Mouse (Mus musculus): ENCODE measurements around the gene Naa80. TPM values are rescaled to one million over a fixed set of nuclear protein-coding genes. Genes with fewer than 3 reads are reported as not detected.

Gene Naa80
- polyA plus RNA-seq, 1 experiment from 2014 or later = 14.7 TPM

DNA sequence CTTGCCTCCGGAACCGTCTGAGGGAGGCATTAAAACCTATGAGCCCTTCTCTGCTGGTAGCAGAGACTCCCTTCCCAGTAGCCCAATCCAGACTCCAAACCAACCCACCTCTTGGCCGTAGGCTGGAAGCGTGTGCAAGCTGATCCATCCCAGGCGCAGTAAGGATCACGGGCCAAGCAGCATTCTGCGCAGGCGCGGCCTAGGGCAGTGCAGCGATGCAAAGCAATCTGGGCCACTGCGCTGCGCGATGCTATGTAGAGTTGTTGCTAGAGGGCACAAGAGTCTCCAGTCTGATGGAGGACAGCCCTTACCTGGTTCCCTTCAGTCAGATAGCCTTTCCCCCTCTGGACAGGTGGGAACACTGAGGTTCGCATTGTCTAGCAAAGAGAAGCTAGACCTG, 21.2 kb downstream of the Naa80 start:
- TF ChIP-seq CTCF (IDR thresholded peaks at IDR 0.05; ENCODE audit: low read depth) = no peak
- no peaks in the 10 kb centered on the region for H3K27me3 ChIP-seq (ENCODE audit: insufficient read depth, low read length)
- no peak overlapping the region for H3K27ac ChIP-seq (ENCODE audit: low read depth)
- 56% methylated on average over 14 of the region's 14 CpGs for WGBS
- peaks cover 4% of the 10 kb centered on the region for H3K36me3 ChIP-seq (ENCODE audit: insufficient read depth)
- peaks cover 2% of the 10 kb centered on the region; the same call in 1 of the 2 replicates for H3K4me1 ChIP-seq (ENCODE audit: insufficient read depth)
- H3K9ac ChIP-seq = no peak overlapping the region
- no peaks in the 10 kb centered on the region for H3K9me3 ChIP-seq (ENCODE audit: low read depth, low read length)
- H3K4me2 ChIP-seq = no peak overlapping the region
- DNase-seq (peak; percentile 51), ATAC-seq (ENCODE audit: insufficient read depth) (no peak)
- H3K4me3 ChIP-seq (ENCODE audit: low read depth, low read length) = no peak overlapping the region

DNA sequence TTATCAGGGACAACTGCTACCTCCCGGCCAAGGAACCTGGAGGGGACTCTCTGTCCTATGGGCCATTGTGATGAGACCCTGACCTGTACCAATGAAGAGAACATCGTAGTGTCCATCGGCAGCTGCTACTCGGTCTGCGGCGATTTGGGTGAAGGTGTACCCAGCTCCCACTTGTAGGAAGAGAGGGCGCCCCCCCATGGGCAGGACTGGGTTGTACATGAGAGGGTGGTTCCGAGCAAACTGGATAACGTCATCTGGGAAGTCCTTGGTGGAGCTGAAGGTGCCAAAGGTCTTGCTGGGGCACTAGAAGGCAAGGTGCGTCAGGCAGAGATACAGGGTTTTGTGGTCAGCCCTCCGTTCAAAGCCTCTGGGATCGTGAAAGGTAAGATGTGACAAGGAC, 22.1 kb downstream of the Naa80 start:
- TF ChIP-seq CTCF (IDR thresholded peaks at IDR 0.05; ENCODE audit: low read depth) = 0 out of 2 replicates have a peak, but pooled peaks have one; percentile 4
- H3K4me1 ChIP-seq (ENCODE audit: insufficient read depth) = peaks cover 5% of the 10 kb centered on the region; the same call in 1 of the 2 replicates

DNA sequence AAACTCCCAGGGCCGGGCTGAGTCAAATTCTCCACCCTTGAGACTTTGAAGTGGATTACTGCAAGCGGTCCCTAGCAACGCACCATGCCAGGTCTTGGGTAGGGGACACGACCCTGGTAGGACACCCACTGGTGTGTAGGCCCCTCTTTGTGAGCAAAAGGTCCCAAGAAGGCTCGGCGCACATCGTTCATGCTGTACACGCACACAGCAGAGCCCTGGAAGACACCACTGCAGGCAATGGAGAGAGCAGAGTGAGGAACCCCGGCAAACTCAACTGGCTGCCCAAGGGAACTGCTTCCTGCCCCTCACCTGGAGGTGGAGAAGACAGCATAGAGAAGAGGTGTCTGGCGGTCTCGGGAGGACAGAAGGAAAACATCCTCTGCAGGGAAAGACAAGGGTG, 22.6 kb downstream of the Naa80 start:
- no peak for TF ChIP-seq CTCF (IDR thresholded peaks at IDR 0.05; ENCODE audit: low read depth)
- Histone ChIP-seq H3K36me3 (ENCODE audit: insufficient read depth) (no peaks in the 10 kb centered on the region), H3K27ac (ENCODE audit: low read depth) (no peak overlapping the region), H3K4me3 (ENCODE audit: low read depth, low read length) (no peak overlapping the region), H3K9ac (no peak overlapping the region), H3K4me2 (no peak overlapping the region), H3K4me1 (ENCODE audit: insufficient read depth) (peaks cover 5% of the 10 kb centered on the region; the same call in 1 of the 2 replicates), H3K27me3 (ENCODE audit: insufficient read depth, low read length) (no peaks in the 10 kb centered on the region), H3K9me3 (ENCODE audit: low read depth, low read length) (no peaks in the 10 kb centered on the region)
- WGBS = 78% methylated on average over 11 of the region's 11 CpGs
- ATAC-seq (ENCODE audit: insufficient read depth) = no peak
- DNase-seq = no peak

More for the DNA sequence above, 22.1 kb downstream of the Naa80 start:
- H3K9ac ChIP-seq = no peak overlapping the region
- H3K9me3 ChIP-seq (ENCODE audit: low read depth, low read length) = no peaks in the 10 kb centered on the region
- H3K4me3 ChIP-seq (ENCODE audit: low read depth, low read length) = no peak overlapping the region
- H3K27me3 ChIP-seq (ENCODE audit: insufficient read depth, low read length) = no peaks in the 10 kb centered on the region
- H3K27ac ChIP-seq (ENCODE audit: low read depth) = no peak overlapping the region
- ATAC-seq (ENCODE audit: insufficient read depth) (no peak), DNase-seq (no peak)
- H3K36me3 ChIP-seq (ENCODE audit: insufficient read depth) = no peaks in the 10 kb centered on the region
- H3K4me2 ChIP-seq = no peak overlapping the region
- 77% methylated on average over 12 of the region's 12 CpGs for WGBS

DNA sequence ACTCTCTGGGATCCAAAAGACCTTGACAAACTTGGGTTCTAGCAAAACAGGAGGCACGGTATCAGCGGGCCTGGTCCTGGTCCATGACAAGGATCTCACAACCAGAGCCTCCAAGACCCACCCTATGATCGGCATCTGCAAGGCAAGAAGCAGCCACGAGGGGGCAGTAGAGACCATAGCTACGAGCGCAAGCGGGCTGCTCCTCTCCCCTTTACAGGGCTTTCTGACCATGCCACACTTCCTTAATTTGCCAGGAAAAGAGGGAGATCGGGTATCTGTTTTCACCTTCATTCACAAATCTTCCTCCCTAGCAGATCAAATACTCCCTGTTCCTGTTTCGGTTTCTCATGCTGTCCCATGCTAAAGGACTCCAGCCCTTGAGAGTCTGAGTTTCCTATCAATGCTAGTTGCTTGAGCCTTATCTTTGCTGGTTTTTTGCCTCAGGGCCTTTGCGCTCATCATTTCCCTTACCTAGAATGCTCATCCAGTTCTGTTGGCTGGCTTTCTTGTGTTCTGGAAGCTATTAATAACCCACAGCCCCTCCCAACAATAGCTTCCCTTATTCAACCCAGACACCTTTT, 23.5 kb downstream of the Naa80 start:
- H3K27me3 ChIP-seq (ENCODE audit: insufficient read depth, low read length) = no peaks in the 10 kb centered on the region
- no peaks in the 10 kb centered on the region for H3K36me3 ChIP-seq (ENCODE audit: insufficient read depth)
- 10% methylated on average over 10 of the region's 10 CpGs for WGBS
- peak; percentile 99 for TF ChIP-seq CTCF (IDR thresholded peaks at IDR 0.05; ENCODE audit: low read depth)
- no peak overlapping the region for H3K9ac ChIP-seq
- H3K27ac ChIP-seq (ENCODE audit: low read depth) = no peak overlapping the region
- peaks cover 11% of the 10 kb centered on the region; the same call in 1 of the 2 replicates for H3K4me1 ChIP-seq (ENCODE audit: insufficient read depth)
- no peak overlapping the region for H3K4me2 ChIP-seq
- H3K4me3 ChIP-seq (ENCODE audit: low read depth, low read length) = no peak overlapping the region
- ATAC-seq (ENCODE audit: insufficient read depth) = peak; percentile 51; the same call in 1 of the 2 replicates
- H3K9me3 ChIP-seq (ENCODE audit: low read depth, low read length) = no peaks in the 10 kb centered on the region
- DNase-seq = peak; percentile 97

DNA sequence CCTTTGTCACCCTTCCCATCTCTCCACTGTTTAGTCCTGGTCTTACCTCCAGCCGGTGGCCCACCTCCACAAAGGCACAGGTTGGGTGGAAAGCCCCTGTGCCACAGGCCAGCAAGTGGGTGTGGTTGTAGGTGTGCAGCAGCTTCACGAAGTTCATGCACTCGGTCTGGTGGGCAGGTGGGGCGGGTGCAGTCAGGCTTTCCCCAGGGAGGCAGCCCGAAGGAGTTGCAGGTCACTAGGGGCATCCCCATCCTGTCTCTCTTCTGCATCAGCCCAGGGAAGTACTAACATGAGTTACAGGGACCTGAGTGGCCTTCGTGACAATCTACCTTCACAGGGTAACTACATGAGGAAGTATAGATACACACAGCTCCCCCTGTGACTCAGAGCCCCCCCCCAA, 24.6 kb downstream of the Naa80 start:
- Histone ChIP-seq H3K4me3 (ENCODE audit: low read depth, low read length) (no peak overlapping the region), H3K9me3 (ENCODE audit: low read depth, low read length) (no peaks in the 10 kb centered on the region), H3K4me2 (no peak overlapping the region), H3K27me3 (ENCODE audit: insufficient read depth, low read length) (no peaks in the 10 kb centered on the region), H3K36me3 (ENCODE audit: insufficient read depth) (no peaks in the 10 kb centered on the region), H3K4me1 (ENCODE audit: insufficient read depth) (peaks cover 15% of the 10 kb centered on the region; the same call in 1 of the 2 replicates), H3K9ac (no peak overlapping the region), H3K27ac (ENCODE audit: low read depth) (no peak overlapping the region)
- WGBS = 76% methylated on average over 6 of the region's 6 CpGs
- ATAC-seq (ENCODE audit: insufficient read depth) (no peak), DNase-seq (no peak)
- no peak for TF ChIP-seq CTCF (IDR thresholded peaks at IDR 0.05; ENCODE audit: low read depth)

DNA sequence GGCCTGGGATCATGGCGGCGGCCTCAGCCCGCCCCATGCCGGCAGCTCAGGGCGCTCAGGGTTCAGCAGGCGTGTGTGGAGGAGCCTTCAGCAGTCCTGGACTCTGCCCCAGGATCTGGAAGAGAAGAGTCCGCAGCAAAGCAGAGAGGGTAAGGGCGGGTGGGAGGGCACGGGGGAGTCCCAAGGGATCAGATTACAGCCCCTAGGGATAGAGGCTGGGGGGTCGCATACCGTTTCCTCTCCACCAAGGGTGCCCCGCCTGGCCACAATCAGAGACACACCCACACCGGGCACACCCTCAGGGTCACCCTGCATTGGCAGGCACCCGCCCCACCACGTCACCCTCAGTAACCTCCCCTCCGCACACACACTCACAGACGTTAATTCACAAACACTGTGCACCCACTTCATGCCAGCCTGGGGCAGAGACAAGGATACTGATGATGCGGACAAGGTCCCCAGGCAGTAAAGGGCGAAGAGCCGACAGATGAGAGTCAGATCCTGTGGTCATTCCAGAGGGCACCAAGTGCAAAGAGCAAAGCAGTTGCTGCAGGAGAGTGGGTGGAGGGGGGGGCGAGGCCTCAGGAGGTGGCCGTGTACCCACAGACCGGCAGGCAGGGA, 26.5 kb downstream of the Naa80 start:
- TF ChIP-seq CTCF (IDR thresholded peaks at IDR 0.05; ENCODE audit: low read depth) = no peak
- no peaks in the 10 kb centered on the region for H3K27me3 ChIP-seq (ENCODE audit: insufficient read depth, low read length)
- ATAC-seq (ENCODE audit: insufficient read depth) (0 out of 2 replicates have a peak, but pooled peaks have one; percentile 4), DNase-seq (peak; percentile 31)
- no peaks in the 10 kb centered on the region for H3K36me3 ChIP-seq (ENCODE audit: insufficient read depth)
- H3K4me1 ChIP-seq (ENCODE audit: insufficient read depth) = peaks cover 23% of the 10 kb centered on the region; the same call in 1 of the 2 replicates
- 30% methylated on average over 23 of the region's 23 CpGs for WGBS
- H3K9me3 ChIP-seq (ENCODE audit: low read depth, low read length) = no peaks in the 10 kb centered on the region
- 0 out of 2 replicates have a peak overlapping the region, but pooled peaks have one; percentile 7 for H3K4me3 ChIP-seq (ENCODE audit: low read depth, low read length)
- H3K27ac ChIP-seq (ENCODE audit: low read depth) = peak overlapping the region; percentile 10; the same call in 1 of the 2 replicates
- peak overlapping the region; percentile 9; the same call in 1 of the 2 replicates for H3K9ac ChIP-seq
- H3K4me2 ChIP-seq = peak overlapping the region; percentile 25; the same call in 1 of the 2 replicates

DNA sequence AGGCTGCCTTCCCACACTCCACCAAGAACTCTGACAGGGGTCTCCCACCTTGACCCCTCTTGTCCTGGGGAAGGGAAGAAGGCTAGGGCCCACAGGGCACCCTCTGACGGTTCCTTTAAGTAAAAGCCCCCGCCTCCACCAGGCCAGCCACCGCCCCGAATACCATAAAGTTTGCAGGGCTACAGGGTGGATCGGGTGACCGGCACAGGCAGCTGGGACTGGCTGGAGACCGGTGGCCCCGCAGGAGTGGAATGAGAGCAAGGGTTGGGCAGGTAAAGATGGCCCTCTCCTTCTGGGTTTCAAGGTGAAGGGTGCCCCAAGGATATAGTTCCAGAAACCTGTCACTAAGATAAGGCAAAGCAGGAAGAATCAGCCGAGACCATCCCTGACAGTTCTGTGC, 27.9 kb downstream of the Naa80 start:
- H3K4me1 ChIP-seq (ENCODE audit: insufficient read depth) = peaks cover 31% of the 10 kb centered on the region
- no peak for DNase-seq
- no peak for TF ChIP-seq CTCF (IDR thresholded peaks at IDR 0.05; ENCODE audit: low read depth)

More for the DNA sequence above, 27.9 kb downstream of the Naa80 start:
- peak overlapping the region; percentile 29; the same call in 1 of the 2 replicates for H3K9ac ChIP-seq
- 12% methylated on average over 9 of the region's 9 CpGs for WGBS
- H3K27me3 ChIP-seq (ENCODE audit: insufficient read depth, low read length) = no peaks in the 10 kb centered on the region
- H3K36me3 ChIP-seq (ENCODE audit: insufficient read depth) = no peaks in the 10 kb centered on the region
- no peaks in the 10 kb centered on the region for H3K9me3 ChIP-seq (ENCODE audit: low read depth, low read length)
- H3K4me3 ChIP-seq (ENCODE audit: low read depth, low read length) = peak overlapping the region; percentile 12; the same call in 1 of the 2 replicates
- H3K4me2 ChIP-seq = peak overlapping the region; percentile 47
- ATAC-seq (ENCODE audit: insufficient read depth) = no peak
- H3K27ac ChIP-seq (ENCODE audit: low read depth) = peak overlapping the region; percentile 50; the same call in 1 of the 2 replicates
